ENCODE assay signal across 17 mouse cellular contexts in genomic region chr1:136151371-136151770, GRCm38 (mm10). TPM values are rescaled to one million over a fixed set of nuclear protein-coding genes. Genes with fewer than 3 reads are reported as not detected.
DNase-seq lines count a peak whose midpoint lies in the region; TF ChIP-seq lines count a peak whose summit lies in the region.
"Had no signal": no experiment of that assay in that cellular context is flagged by ENCODE, and none has a peak within 500 bp of the region (broad histone marks: within the 10 kb centered on the region; RNA-seq: fewer than 3 reads in every experiment).

No protein-coding gene starts in this region.

- no peak for TF ChIP-seq CTCF in layer of hippocampus, adult 2 months (conservative IDR thresholded peaks at IDR 0.05)

- H3K4me3 ChIP-seq in layer of hippocampus, adult 2 months: no peak overlapping the region
- H3K4me3 ChIP-seq: embryonic facial prominence, embryonic 10.5 days; embryonic facial prominence, embryonic 12.5 days; forebrain, embryonic 13.5 days; forebrain, embryonic 15.5 days had no signal

- no peak for DNase-seq in layer of hippocampus, adult 2 months (ENCODE audit: low spot score in 2 of 2)
- no peak for DNase-seq in layer of hippocampus, postnatal 25 days (ENCODE audit: extremely low spot score in 1 of 2, low spot score in 1 of 2)
- DNase-seq in left cerebral cortex, postnatal 14 days (ENCODE audit: low spot score in 2 of 2): peak; percentile 54 to 62
- no peak for DNase-seq in left cerebral cortex, postnatal 36 days (ENCODE audit: low spot score in 2 of 2)
- DNase-seq in brain, adult 2 months (ENCODE audit: low read depth, low spot score): peak; percentile 72
- DNase-seq in retina, postnatal 1 day: no peak
- DNase-seq: adrenal gland, adult 2 months; adrenal gland, postnatal 10 days; adrenal gland, postnatal 25 days; cerebellum, adult 11-12 months; cerebellum, adult 2 months; cerebellum, adult 9-10 months; cerebellum, postnatal 25 days had no signal

- intact Hi-C loops in left cerebral cortex, postnatal 14 days (cut with DNase I): no loop called here
- intact Hi-C loops in left cerebral cortex, postnatal 36 days (cut with DNase I): no loop called here

- H3K27ac ChIP-seq in layer of hippocampus, adult 2 months: peak overlapping the region; percentile 24; the same call in 1 of the 2 replicates
- H3K27ac ChIP-seq: embryonic facial prominence, embryonic 10.5 days; embryonic facial prominence, embryonic 12.5 days; forebrain, embryonic 13.5 days; forebrain, embryonic 15.5 days had no signal

RNA-seq across cellular contexts. Expression of gene Kif21b, which starts 20.2 kb away (rescaled TPM):
- total RNA-seq in layer of hippocampus, adult 2 months (2021): 10 to 100 TPM; 33.9 to 36.5 TPM
- 10 to 100 TPM; 35.0 to 54.8 TPM for total RNA-seq in layer of hippocampus, postnatal 25 days (2021)
- total RNA-seq in left cerebral cortex, postnatal 14 days (2021): 100 to 1,000 TPM; 180 to 201 TPM
- 10 to 100 TPM; 52.0 to 68.8 TPM for total RNA-seq in left cerebral cortex, postnatal 36 days (2021)

Comparison
In these comparisons a context has a peak if more than half of its experiments do, and no peak if none do; other contexts are left out.
1. DNase-seq: peak in left cerebral cortex, postnatal 14 days (2 of 2) and brain, adult 2 months (single experiment); none in layer of hippocampus, adult 2 months (0 of 2), layer of hippocampus, postnatal 25 days (0 of 2), left cerebral cortex, postnatal 36 days (0 of 2) and retina, postnatal 1 day (single experiment).